Mouse (Mus musculus) lung, adult 2 months (tissue): ENCODE measurements around the gene Lyrm7.

Source experiments
- CTCF ChIP-seq: fragments of 200-500 bp; IDR thresholded peaks from 2 replicates; pipeline ENCODE4 v1.5.1; 2011; ENCODE audit warnings: mild to moderate bottlenecking, low read length, control low read depth; ENCODE audit not compliant: insufficient read depth
- POLR2A ChIP-seq: fragments of 200-500 bp; IDR thresholded peaks from 2 replicates; pipeline ENCODE4 v1.6.1; 2011; ENCODE audit warnings: low read depth, mild to moderate bottlenecking, control low read depth, low read length, borderline replicate concordance; ENCODE audit errors: extremely low read depth

GRCm38 (mm10) chr11:54805196-54805595 is 55.5 kb downstream of the Lyrm7 start:
- TF ChIP-seq POLR2A (no peak), CTCF (no peak)
